Mouse (Mus musculus) heart, adult 2 months (tissue): ENCODE results near the gene Ttc3. TPM values are rescaled to one million over a fixed set of nuclear protein-coding genes. Genes with fewer than 3 reads are reported as not detected.

ENCODE experiments used
- DNase-seq, 2 experiments: peaks; one replicate each; pipeline ENCODE4 v3.0.0; 2021
- H3K27ac ChIP-seq: fragments of 200-600 bp; 2 replicates; pipeline ENCODE4 v1.8.1; 2022
- H3K27me3 ChIP-seq: fragments of 200-500 bp; 2 replicates; pipeline ENCODE4 v1.6.1; 2012; ENCODE audit warnings: mild to moderate bottlenecking, low read length, inconsistent platforms, mixed read lengths; ENCODE audit not compliant: control insufficient read depth, insufficient read depth
- H3K36me3 ChIP-seq: fragments of 200-500 bp; 2 replicates; pipeline ENCODE4 v1.6.1; 2012; ENCODE audit warnings: low read length, inconsistent platforms; ENCODE audit not compliant: control insufficient read depth, insufficient read depth
- H3K4me1 ChIP-seq: fragments of 200-500 bp; 2 replicates; pipeline ENCODE4 v1.6.1; 2011; ENCODE audit warnings: low read length; ENCODE audit not compliant: control insufficient read depth, insufficient read depth
- H3K4me3 ChIP-seq: fragments of 200-600 bp; 2 replicates; pipeline ENCODE4 v1.8.1; 2022
- H3K79me2 ChIP-seq: fragments of 200-500 bp; replicated peaks from 2 replicates; pipeline ENCODE4 v1.6.1; 2012; ENCODE audit warnings: mild to moderate bottlenecking, inconsistent platforms, low read length, moderate library complexity, mixed read lengths; ENCODE audit not compliant: control insufficient read depth, insufficient read depth
- H3K9ac ChIP-seq: fragments of 200-500 bp; 2 replicates; pipeline ENCODE4 v1.6.1; 2012; ENCODE audit warnings: low read depth, mild to moderate bottlenecking, control low read depth, inconsistent platforms, low read length, mixed read lengths
- CTCF ChIP-seq: fragments of 200-600 bp; IDR thresholded peaks from 2 replicates; pipeline ENCODE4 v1.8.1; 2022; ENCODE audit warnings: antibody characterized with exemption, mild to moderate bottlenecking, moderate library complexity
- EP300 ChIP-seq: fragments of 200-500 bp; IDR thresholded peaks from 2 replicates; pipeline ENCODE4 v1.6.1; 2011; ENCODE audit warnings: low read depth, low read length, control low read depth; ENCODE audit not compliant: insufficient read depth
- POLR2A ChIP-seq: fragments of 200-500 bp; IDR thresholded peaks from 2 replicates; pipeline ENCODE4 v1.6.1; 2011; ENCODE audit warnings: mild to moderate bottlenecking, low read depth, low read length, control low read depth; ENCODE audit not compliant: insufficient read depth
- WGBS: fragments of 180-500 bp; shearing (Covaris S2); methylation state at CpG from one replicate; pipeline ENCODE4 v1.1.7; 2018; 5-methylcytosine and 5-hydroxymethylcytosine counted together
- intact Hi-C: fragments of 180-260 bp; cut with DNase I; formaldehyde crosslinking; loops from one replicate; pipeline ENCODE4 v1.15.1; 2025
- long read RNA-seq: library from polyadenylated mRNA; stranded (forward); transcript quantifications from one replicate; pipeline ENCODE4 v2.0.0, GENCODE M21; 2021
- polyA plus RNA-seq: library from polyadenylated mRNA; depleted of rRNA; stranded (reverse); fragments of >200 nt; gene quantifications from 2 replicates; pipeline ENCODE4 v1.2.3, GENCODE M21; 2012; rRNA removed
- total RNA-seq, 2 experiments: library from RNA; stranded (reverse); gene quantifications; 2 replicates each; pipeline ENCODE4 v1.2.3; 2021

Gene Ttc3
- 10 to 100 TPM; 77.6 to 85.5 TPM for total RNA-seq
- 26.0 and 43.2 TPM in 2 replicates for polyA plus RNA-seq
- long read RNA-seq, partial matches to known transcripts = 6 of 18 reads
- long read RNA-seq, other reads (novel, unspliced or antisense) = 12 of 18 reads

DNA sequence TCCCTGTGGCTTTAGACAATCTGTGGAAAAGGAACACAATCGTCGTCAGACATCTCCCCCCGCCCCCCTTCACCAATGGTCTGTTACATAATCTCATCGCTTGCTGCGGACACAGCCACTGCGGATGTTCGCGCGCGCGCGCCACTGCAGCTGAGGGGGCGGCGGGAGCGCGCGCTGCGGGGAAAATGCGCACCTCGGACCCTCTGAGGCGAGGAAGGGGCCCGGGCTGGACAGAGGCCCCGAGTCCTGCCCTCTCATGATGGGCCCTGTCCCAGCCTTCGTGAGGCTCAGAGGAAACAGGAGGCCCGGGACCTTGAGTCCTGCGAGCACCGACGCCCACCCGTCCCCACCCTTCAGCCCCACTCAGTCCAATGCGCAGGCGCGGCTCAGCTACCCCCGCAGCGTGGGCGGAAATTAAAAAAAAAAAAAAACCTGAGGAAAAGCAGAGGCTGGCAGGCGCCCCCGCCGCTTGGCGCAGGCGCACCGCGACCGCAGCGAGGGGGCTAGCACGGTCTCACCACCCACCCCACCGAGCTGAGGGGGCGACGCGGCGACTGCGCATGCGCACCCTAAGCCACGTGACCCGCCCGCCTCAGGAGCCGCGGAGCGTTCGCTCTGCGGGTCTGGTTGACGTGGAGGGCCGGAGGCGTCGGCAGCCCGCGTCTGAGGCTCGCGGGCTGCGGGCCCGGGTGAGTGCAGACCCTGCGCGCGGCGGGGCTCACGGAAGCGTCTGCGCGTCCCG lies at the start of gene Ttc3:
Gene Ttc3, plus strand, starts transcription at position 446 of the 742 bp plus-strand sequence.
- TF ChIP-seq EP300 = no peak
- peak; percentile 62 for TF ChIP-seq POLR2A
- WGBS = under 1% methylated on average over 79 of the region's 79 CpGs
- peak within 1 kb of the TSS; percentile 87 for H3K4me3 ChIP-seq
- H3K27ac ChIP-seq = peak within 1 kb of the TSS; percentile 99
- H3K79me2 ChIP-seq = no peaks in the 10 kb centered on the region
- H3K4me1 ChIP-seq = peaks cover 4% of the 10 kb centered on the region
- DNase-seq = peak; percentile 95
- H3K36me3 ChIP-seq = peaks cover 6% of the 10 kb centered on the region
- no peaks in the 10 kb centered on the region for H3K27me3 ChIP-seq
- intact Hi-C loops = loop anchor here (1.0 to 5.0 kb wide), 2 partner anchors 57 to 157 kb away; partner anchors contain the start of genes Hlcs and Vps26c
- peak within 1 kb of the TSS; percentile 92 for H3K9ac ChIP-seq

DNA sequence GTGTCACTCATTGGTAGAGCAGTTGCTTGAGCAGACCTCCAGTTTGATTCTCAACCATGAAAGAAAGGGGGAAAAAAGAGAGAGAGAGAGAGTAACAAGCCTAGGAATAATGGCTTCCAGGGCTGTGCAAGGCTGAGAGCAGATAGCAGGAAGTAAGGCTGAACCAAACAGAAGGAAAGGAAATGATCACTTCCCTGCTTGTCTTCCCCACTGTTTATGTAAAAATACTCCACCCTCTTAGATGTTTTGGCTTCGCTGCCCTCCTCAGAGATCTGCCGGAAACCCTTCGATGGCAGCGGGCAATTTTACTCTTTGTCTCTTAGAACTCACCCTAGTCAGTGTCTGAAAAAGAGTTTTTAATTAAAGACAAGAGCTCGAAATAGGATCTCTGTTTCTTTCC lies 46.7 kb upstream of the Ttc3 start:
- no peak for TF ChIP-seq POLR2A
- no peak for TF ChIP-seq CTCF
- TF ChIP-seq EP300 = no peak
- Histone ChIP-seq H3K27me3 (no peaks in the 10 kb centered on the region), H3K4me1 (no peaks in the 10 kb centered on the region; the same call in 1 of the 2 replicates), H3K9ac (no peak overlapping the region), H3K27ac (no peak overlapping the region; the same call in 1 of the 2 replicates), H3K4me3 (no peak overlapping the region), H3K79me2 (no peaks in the 10 kb centered on the region), H3K36me3 (no peaks in the 10 kb centered on the region)
- WGBS = 44% methylated on average over 5 of the region's 5 CpGs
- DNase-seq = no peak
- intact Hi-C loops = no loop called here

DNA sequence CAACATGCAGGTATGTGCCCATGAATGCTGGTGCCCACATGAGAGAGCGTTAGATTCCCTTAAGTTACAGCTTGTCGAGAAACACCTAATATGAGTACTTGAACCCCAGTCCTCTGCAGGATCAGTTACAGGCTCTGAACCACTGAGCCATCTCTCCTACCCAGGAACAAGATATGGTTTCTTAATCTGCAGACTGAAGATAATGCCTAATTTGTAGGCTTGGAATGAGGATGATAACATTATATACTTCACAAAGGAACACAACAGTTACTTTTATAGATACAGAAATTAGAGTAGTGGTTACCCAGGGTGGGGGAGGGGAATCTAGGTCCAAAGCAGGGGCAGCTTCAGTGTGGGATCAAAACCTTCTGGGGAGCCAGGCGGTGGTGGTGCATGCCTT lies 44.4 kb upstream of the Ttc3 start:
- no peak for DNase-seq
- Histone ChIP-seq H3K27ac (no peak overlapping the region), H3K36me3 (no peaks in the 10 kb centered on the region), H3K79me2 (no peaks in the 10 kb centered on the region), H3K27me3 (no peaks in the 10 kb centered on the region), H3K4me1 (no peaks in the 10 kb centered on the region; the same call in 1 of the 2 replicates), H3K9ac (no peak overlapping the region), H3K4me3 (no peak overlapping the region)
- WGBS = 94% methylated on average over 3 of the region's 3 CpGs
- intact Hi-C loops = loop anchor here (5.0 kb wide), 1 partner anchor 34 kb away; no protein-coding TSS in a partner anchor
- no peak for TF ChIP-seq CTCF
- no peak for TF ChIP-seq POLR2A

DNA sequence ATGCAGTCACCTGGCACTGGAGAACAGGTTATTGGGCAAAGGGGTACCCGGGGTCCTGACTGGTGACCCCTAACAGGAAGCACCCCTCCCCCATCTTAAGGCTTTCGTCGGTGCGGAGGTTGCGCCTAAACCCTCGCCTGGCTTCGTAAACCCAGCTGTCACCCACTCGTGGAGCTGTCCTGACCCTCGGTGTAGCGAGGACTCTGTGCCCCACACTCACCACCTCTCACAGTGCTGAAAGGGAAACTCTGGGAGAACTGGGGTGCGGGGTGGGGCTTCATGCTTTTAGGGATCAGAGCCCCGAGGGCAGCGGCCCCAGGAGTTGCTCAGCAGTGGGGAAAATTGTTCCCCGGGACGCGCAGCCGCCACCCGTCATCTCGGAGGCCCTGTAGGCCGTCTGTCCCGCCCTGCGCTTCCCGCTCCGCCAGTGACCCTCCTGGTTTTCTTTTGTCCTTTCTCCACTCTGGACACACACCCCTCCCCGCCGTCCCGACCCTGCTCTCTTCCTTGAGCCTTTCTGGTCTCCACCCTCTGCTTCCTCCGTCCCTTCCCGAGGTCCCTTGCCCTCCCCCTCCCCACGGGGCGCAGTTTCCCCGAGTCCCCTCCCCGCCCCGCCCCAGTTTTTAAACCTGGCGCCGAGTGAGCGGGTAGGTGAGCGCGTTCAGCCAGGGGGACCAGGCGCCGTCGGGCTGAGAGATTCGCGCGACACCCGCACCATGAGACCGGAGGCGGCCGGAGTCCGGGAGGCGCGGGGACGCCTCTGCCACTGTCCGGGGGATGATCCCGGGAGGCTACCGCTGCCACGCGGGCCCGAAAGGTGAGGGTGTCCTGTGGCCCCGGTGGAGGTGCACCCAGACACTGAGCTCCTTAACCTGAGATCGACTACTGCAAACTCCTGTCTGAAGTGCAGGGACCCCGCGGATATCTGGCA lies 42.4 kb upstream of the Ttc3 start, which contains the start of gene Ripply3:
Gene Ripply3, plus strand, starts transcription at position 640 of the 931 bp plus-strand sequence.
- peak; percentile 78 to 81 for DNase-seq
- H3K9ac ChIP-seq = peak within 1 kb of the TSS; percentile 72
- H3K4me3 ChIP-seq = peak within 1 kb of the TSS; percentile 57
- H3K36me3 ChIP-seq = no peaks in the 10 kb centered on the region
- H3K4me1 ChIP-seq = no peaks in the 10 kb centered on the region; the same call in 1 of the 2 replicates
- no peaks in the 10 kb centered on the region for H3K79me2 ChIP-seq
- TF ChIP-seq POLR2A (peak; percentile 85), EP300 (no peak)
- 2% methylated on average over 63 of the region's 63 CpGs for WGBS
- intact Hi-C loops = loop anchor here (2.0 to 5.0 kb wide), 2 partner anchors 13 to 36 kb away; no protein-coding TSS in a partner anchor
- no peaks in the 10 kb centered on the region for H3K27me3 ChIP-seq
- H3K27ac ChIP-seq = peak within 1 kb of the TSS; percentile 81

DNA sequence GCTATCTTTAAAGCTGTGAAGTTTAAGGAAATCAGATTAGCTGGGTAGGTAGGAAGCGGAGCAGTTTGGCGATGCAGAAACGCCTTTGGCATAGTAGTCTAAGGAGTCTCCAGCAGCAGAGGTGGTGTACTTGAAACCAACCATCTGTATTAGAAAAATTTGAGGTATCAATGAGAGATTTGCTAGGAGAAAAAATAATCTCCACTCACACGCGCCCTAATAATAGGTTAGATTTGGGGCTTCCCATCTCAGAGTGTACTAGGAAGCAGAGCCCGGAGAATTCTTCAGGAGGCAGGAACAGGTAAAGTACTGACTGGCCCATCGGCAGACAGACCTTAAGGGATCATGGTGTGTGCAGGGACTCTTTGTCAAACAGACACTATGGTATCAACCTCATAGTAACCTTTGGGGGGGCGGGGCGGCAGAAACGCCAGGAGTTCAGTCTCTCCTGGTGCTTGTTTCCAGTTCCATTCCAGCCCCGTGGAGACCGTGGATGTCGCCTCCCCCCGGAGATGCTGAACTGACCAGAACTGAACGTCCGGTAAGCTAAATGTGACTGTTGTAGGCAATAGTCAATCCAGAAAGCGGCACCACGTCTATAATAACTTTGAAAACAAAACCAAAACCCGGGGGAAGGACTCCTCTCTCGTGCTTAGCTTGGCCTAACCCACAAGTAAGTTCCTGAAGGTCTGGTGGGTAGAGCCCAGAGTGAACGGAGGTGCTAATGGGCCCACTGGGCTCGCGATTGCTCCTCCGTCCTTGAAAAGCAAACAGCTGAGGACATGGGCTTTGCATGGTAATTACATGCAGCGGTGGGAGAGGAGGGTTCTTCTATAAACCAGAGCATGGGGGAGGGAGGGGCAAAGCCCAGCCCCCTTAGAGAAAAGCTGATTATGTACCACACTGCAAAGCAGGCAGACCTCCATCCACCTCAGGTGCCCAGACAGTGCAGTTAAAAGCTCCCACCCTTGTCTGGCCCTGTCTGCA lies 41.2 kb upstream of the Ttc3 start:
- Histone ChIP-seq H3K9ac (peak overlapping the region; percentile 72), H3K27ac (peak overlapping the region; percentile 81), H3K36me3 (no peaks in the 10 kb centered on the region), H3K79me2 (no peaks in the 10 kb centered on the region), H3K27me3 (no peaks in the 10 kb centered on the region), H3K4me3 (peak overlapping the region; percentile 57), H3K4me1 (no peaks in the 10 kb centered on the region)
- DNase-seq = no peak
- no peak for TF ChIP-seq CTCF
- no peak for TF ChIP-seq POLR2A
- TF ChIP-seq EP300 = no peak
- WGBS = 43% methylated on average over 25 of the region's 25 CpGs
- intact Hi-C loops = loop anchor here (2.0 to 5.0 kb wide), 2 partner anchors 14 to 37 kb away; no protein-coding TSS in a partner anchor
